Mouse (Mus musculus) myocyte (in vitro differentiated cells): Measurements from ENCODE around the gene Golga3.

Experiments
- CEBPB ChIP-seq: IDR thresholded peaks from 2 replicates; pipeline ENCODE4 v1.6.1; 2011; ENCODE audit warnings: mild to moderate bottlenecking, moderate library complexity; ENCODE audit not compliant: poor library complexity, insufficient read depth, severe bottlenecking
- E2F4 ChIP-seq: IDR thresholded peaks from one replicate; pipeline ENCODE4 v1.6.1; 2011; ENCODE audit warnings: mild to moderate bottlenecking, control low read depth, moderate library complexity; ENCODE audit not compliant: insufficient read depth
- MAX ChIP-seq: IDR thresholded peaks from one replicate; pipeline ENCODE4 v1.6.1; 2011; ENCODE audit warnings: low read depth, mild to moderate bottlenecking, control low read depth
- MYOD1 ChIP-seq, 3 experiments: IDR thresholded peaks; one replicate each; pipeline ENCODE4 v1.6.1; 2011; ENCODE audit warnings: control low read depth in 2 of 3, low read depth in 2 of 3, mild to moderate bottlenecking in 2 of 3, moderate library complexity in 1 of 3; ENCODE audit not compliant: insufficient read length in 2 of 3, control insufficient read depth in 1 of 3
- MYOG ChIP-seq, 3 experiments: IDR thresholded peaks; one replicate each; pipeline ENCODE4 v1.6.1; 2011; ENCODE audit warnings: control low read depth in 2 of 3, low read depth in 2 of 3, mild to moderate bottlenecking in 2 of 3; ENCODE audit not compliant: insufficient read length in 2 of 3, control insufficient read depth in 1 of 3, insufficient read depth in 1 of 3
- POLR2A ChIP-seq: IDR thresholded peaks from one replicate; pipeline ENCODE4 v1.6.1; 2011; ENCODE audit warnings: low read depth, mild to moderate bottlenecking, control low read depth, moderate library complexity; ENCODE audit not compliant: insufficient read length
- POLR2AphosphoS2 ChIP-seq: IDR thresholded peaks from one replicate; pipeline ENCODE4 v1.6.1; 2011; ENCODE audit warnings: low read depth, control low read depth; ENCODE audit not compliant: insufficient read length
- REST ChIP-seq: IDR thresholded peaks from one replicate; pipeline ENCODE4 v1.6.1; 2011; ENCODE audit warnings: mild to moderate bottlenecking, control low read depth, moderate library complexity; ENCODE audit not compliant: insufficient read depth, insufficient read length
- TCF12 ChIP-seq: IDR thresholded peaks from one replicate; pipeline ENCODE4 v1.6.1; 2011; ENCODE audit warnings: mild to moderate bottlenecking, control low read depth; ENCODE audit not compliant: poor library complexity, insufficient read depth, severe bottlenecking
- USF1 ChIP-seq: IDR thresholded peaks from one replicate; pipeline ENCODE4 v1.6.1; 2011; ENCODE audit warnings: low read depth, mild to moderate bottlenecking, control low read depth, moderate library complexity

DNA sequence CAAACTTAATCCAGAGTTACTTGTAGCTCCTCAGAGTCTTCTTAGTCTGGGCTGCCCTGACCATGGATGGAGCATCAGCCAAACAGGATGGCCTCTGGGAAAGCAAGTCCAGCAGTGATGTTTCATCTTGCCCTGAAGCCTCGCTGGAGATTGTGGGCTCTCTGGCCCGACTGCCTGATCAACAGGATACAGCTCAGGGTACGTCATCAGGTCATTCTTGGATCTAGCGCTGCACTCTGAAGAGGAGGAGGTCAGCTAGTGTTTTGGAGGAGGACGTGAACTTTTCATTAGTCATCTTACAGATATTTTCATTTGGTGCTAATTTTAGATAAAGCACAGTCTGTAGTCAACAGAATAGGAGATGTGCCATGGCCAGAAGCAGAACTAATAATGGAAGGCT, 5.2 kb downstream of the Golga3 start:
- no peak for TF ChIP-seq E2F4
- no peak for TF ChIP-seq USF1
- TF ChIP-seq POLR2AphosphoS2, result no peak
- no peak for TF ChIP-seq TCF12
- no peak for TF ChIP-seq POLR2A
- no peak for TF ChIP-seq MAX
- no peak for TF ChIP-seq MYOG (IDR thresholded peaks at IDR 0.05; ENCODE audit: control insufficient read depth in 1 of 3, insufficient read depth in 1 of 3, insufficient read length in 2 of 3, low read depth in 2 of 3)
- no peak for TF ChIP-seq MYOD1 (IDR thresholded peaks at IDR 0.05; ENCODE audit: control insufficient read depth in 1 of 3, insufficient read length in 2 of 3, low read depth in 2 of 3)
- TF ChIP-seq CEBPB, result no peak
- TF ChIP-seq REST, result no peak
